Mouse (Mus musculus): ENCODE data around the gene Zfp93. TPM values are rescaled to one million over a fixed set of nuclear protein-coding genes. Genes with fewer than 3 reads are reported as not detected.
A peak's percentile ranks its signal among the peaks of the same experiment; 100 is the strongest.

Gene Zfp93
- total RNA-seq, 2 experiments from 2014 or later = 3.1 to 4.9 TPM

- intact Hi-C loops (cut with DNase I) = no loop called here
- DNase-seq = no peak
Observed at GRCm38 (mm10) chr7:24288512-24288911, 18.3 kb downstream of the Zfp93 start.

- intact Hi-C loops (cut with DNase I) = no loop called here
- DNase-seq = no peak
Observed at GRCm38 (mm10) chr7:24290106-24290693, 20.0 kb downstream of the Zfp93 start.

- no peak for DNase-seq
- intact Hi-C loops (cut with DNase I) = no loop called here
Observed at GRCm38 (mm10) chr7:24291387-24292090, 21.3 kb downstream of the Zfp93 start.

GRCm38 (mm10) chr7:24293061-24293851 is 23.0 kb downstream of the Zfp93 start:
- no peak for DNase-seq
- intact Hi-C loops (cut with DNase I) = no loop called here

- DNase-seq = no peak
- intact Hi-C loops (cut with DNase I) = loop anchor here (5.0 kb wide), 1 partner anchor 327 kb away; no protein-coding TSS in a partner anchor
Observed at GRCm38 (mm10) chr7:24294763-24295162, 24.5 kb downstream of the Zfp93 start.

- DNase-seq = no peak
- intact Hi-C loops (cut with DNase I) = loop anchor here (5.0 kb wide), 1 partner anchor 328 kb away; no protein-coding TSS in a partner anchor
Observed at GRCm38 (mm10) chr7:24295376-24295775, 25.2 kb downstream of the Zfp93 start.

- intact Hi-C loops (cut with DNase I) = loop anchor here (5.0 kb wide), 1 partner anchor 329 kb away; no protein-coding TSS in a partner anchor
- DNase-seq = no peak
Observed at GRCm38 (mm10) chr7:24296386-24296785, 26.2 kb downstream of the Zfp93 start.

GRCm38 (mm10) chr7:24297361-24298095 is 27.3 kb downstream of the Zfp93 start:
- no peak for DNase-seq
- intact Hi-C loops (cut with DNase I) = loop anchor here (5.0 kb wide), 1 partner anchor 330 kb away; no protein-coding TSS in a partner anchor

GRCm38 (mm10) chr7:24298635-24298972 is 28.4 kb downstream of the Zfp93 start:
- intact Hi-C loops (cut with DNase I) = loop anchor here (5.0 kb wide), 1 partner anchor 331 kb away; no protein-coding TSS in a partner anchor
- DNase-seq = no peak

- DNase-seq = peak; percentile 64 to 76
- intact Hi-C loops (cut with DNase I) = loop anchor here (5.0 kb wide), 1 partner anchor 332 kb away; no protein-coding TSS in a partner anchor
Observed at GRCm38 (mm10) chr7:24298973-24299708, 28.9 kb downstream of the Zfp93 start.

GRCm38 (mm10) chr7:24299823-24300481 is 29.7 kb downstream of the Zfp93 start:
- intact Hi-C loops (cut with DNase I) = loop anchor here (5.0 kb wide), 1 partner anchor 333 kb away; no protein-coding TSS in a partner anchor
- peak; percentile 4 to 9 for DNase-seq

GRCm38 (mm10) chr7:24300771-24301282 is 30.6 kb downstream of the Zfp93 start, which contains the start of gene Zfp61:
Gene Zfp61 (minus strand): TSS chr7:24301232.
- intact Hi-C loops (cut with DNase I) = no loop called here
- DNase-seq = peak; percentile 23 to 33

GRCm38 (mm10) chr7:24315726-24316566 is 45.7 kb downstream of the Zfp93 start:
- intact Hi-C loops (cut with DNase I) = loop anchor here (5.0 to 10.0 kb wide), 2 partner anchors 86 to 181 kb away; partner anchors contain the start of gene Zfp235
- no peak for DNase-seq

GRCm38 (mm10) chr7:24316567-24317092 is 46.4 kb downstream of the Zfp93 start, which contains the start of gene Zfp94:
Gene Zfp94 (minus strand): TSS chr7:24316666.
- intact Hi-C loops (cut with DNase I) = loop anchor here (5.0 to 10.0 kb wide), 2 partner anchors 86 to 182 kb away; partner anchors contain the start of gene Zfp235
- peak; percentile 92 to 94 for DNase-seq

- intact Hi-C loops (cut with DNase I) = loop anchor here (5.0 to 10.0 kb wide), 2 partner anchors 83 to 184 kb away; partner anchors contain the start of gene Zfp235
- DNase-seq = no peak
Observed at GRCm38 (mm10) chr7:24318942-24319341, 48.7 kb downstream of the Zfp93 start.

GRCm38 (mm10) chr7:24322593-24322992 is 52.4 kb downstream of the Zfp93 start:
- intact Hi-C loops (cut with DNase I) = no loop called here
- DNase-seq = no peak

GRCm38 (mm10) chr7:24325197-24325596 is 55.0 kb downstream of the Zfp93 start:
- intact Hi-C loops (cut with DNase I) = no loop called here
- DNase-seq = no peak

Measured in heart, postnatal 14 days (tissue).